Mouse (Mus musculus) heart, adult 2 months (tissue): ENCODE measurements around the gene Gm9747. TPM values are rescaled to one million over a fixed set of nuclear protein-coding genes. Genes with fewer than 3 reads are reported as not detected.

Experiments
- DNase-seq, 2 experiments: peaks; one replicate each; pipeline ENCODE4 v3.0.0; 2021
- H3K27ac ChIP-seq: fragments of 200-600 bp; 2 replicates; pipeline ENCODE4 v1.8.1; 2022
- H3K27me3 ChIP-seq: fragments of 200-500 bp; 2 replicates; pipeline ENCODE4 v1.6.1; 2012; ENCODE audit warnings: mild to moderate bottlenecking, low read length, inconsistent platforms, mixed read lengths; ENCODE audit not compliant: control insufficient read depth, insufficient read depth
- H3K36me3 ChIP-seq: fragments of 200-500 bp; 2 replicates; pipeline ENCODE4 v1.6.1; 2012; ENCODE audit warnings: low read length, inconsistent platforms; ENCODE audit not compliant: control insufficient read depth, insufficient read depth
- H3K4me1 ChIP-seq: fragments of 200-500 bp; 2 replicates; pipeline ENCODE4 v1.6.1; 2011; ENCODE audit warnings: low read length; ENCODE audit not compliant: control insufficient read depth, insufficient read depth
- H3K4me3 ChIP-seq: fragments of 200-600 bp; 2 replicates; pipeline ENCODE4 v1.8.1; 2022
- H3K79me2 ChIP-seq: fragments of 200-500 bp; replicated peaks from 2 replicates; pipeline ENCODE4 v1.6.1; 2012; ENCODE audit warnings: mild to moderate bottlenecking, inconsistent platforms, low read length, moderate library complexity, mixed read lengths; ENCODE audit not compliant: control insufficient read depth, insufficient read depth
- H3K9ac ChIP-seq: fragments of 200-500 bp; 2 replicates; pipeline ENCODE4 v1.6.1; 2012; ENCODE audit warnings: low read depth, mild to moderate bottlenecking, control low read depth, inconsistent platforms, low read length, mixed read lengths
- CTCF ChIP-seq: fragments of 200-600 bp; IDR thresholded peaks from 2 replicates; pipeline ENCODE4 v1.8.1; 2022; ENCODE audit warnings: antibody characterized with exemption, mild to moderate bottlenecking, moderate library complexity
- EP300 ChIP-seq: fragments of 200-500 bp; IDR thresholded peaks from 2 replicates; pipeline ENCODE4 v1.6.1; 2011; ENCODE audit warnings: low read depth, low read length, control low read depth; ENCODE audit not compliant: insufficient read depth
- POLR2A ChIP-seq: fragments of 200-500 bp; IDR thresholded peaks from 2 replicates; pipeline ENCODE4 v1.6.1; 2011; ENCODE audit warnings: mild to moderate bottlenecking, low read depth, low read length, control low read depth; ENCODE audit not compliant: insufficient read depth
- WGBS: fragments of 180-500 bp; shearing (Covaris S2); methylation state at CpG from one replicate; pipeline ENCODE4 v1.1.7; 2018; 5-methylcytosine and 5-hydroxymethylcytosine counted together
- intact Hi-C: fragments of 180-260 bp; cut with DNase I; formaldehyde crosslinking; loops from one replicate; pipeline ENCODE4 v1.15.1; 2025
- polyA plus RNA-seq: library from polyadenylated mRNA; depleted of rRNA; stranded (reverse); fragments of >200 nt; gene quantifications from 2 replicates; pipeline ENCODE4 v1.2.3, GENCODE M21; 2012
- total RNA-seq, 2 experiments: library from RNA; stranded (reverse); gene quantifications; 2 replicates each; pipeline ENCODE4 v1.2.3; 2021

Gm9747 gene
- total and polyA plus RNA-seq, 3 experiments = 0.04 TPM; not detected in 2

- H3K79me2 ChIP-seq = peaks cover 3% of the 10 kb centered on the region
- WGBS = 52% methylated on average over 9 of the region's 9 CpGs
- TF ChIP-seq POLR2A (no peak), CTCF (no peak), EP300 (no peak)
- DNase-seq = no peak
- H3K27me3 ChIP-seq = no peaks in the 10 kb centered on the region
- no peak overlapping the region for H3K9ac ChIP-seq
- peaks cover 2% of the 10 kb centered on the region for H3K4me1 ChIP-seq
- intact Hi-C loops = no loop called here
- peaks cover 26% of the 10 kb centered on the region for H3K36me3 ChIP-seq
- peak overlapping the region; percentile 5 for H3K27ac ChIP-seq
- no peak overlapping the region for H3K4me3 ChIP-seq
These were observed 28.2 kb downstream of the Gm9747 start for GRCm38 (mm10) chr1:82261053-82261618.

GRCm38 (mm10) chr1:82261638-82262037, 28.7 kb downstream of the Gm9747 start:
- DNase-seq = no peak
- peak overlapping the region; percentile 70 for H3K27ac ChIP-seq
- H3K79me2 ChIP-seq = peaks cover 3% of the 10 kb centered on the region
- 56% methylated on average over 5 of the region's 5 CpGs for WGBS
- no peak overlapping the region for H3K9ac ChIP-seq
- intact Hi-C loops = no loop called here
- H3K36me3 ChIP-seq = peaks cover 26% of the 10 kb centered on the region
- H3K4me3 ChIP-seq = no peak overlapping the region
- H3K4me1 ChIP-seq = peaks cover 2% of the 10 kb centered on the region
- no peaks in the 10 kb centered on the region for H3K27me3 ChIP-seq
- TF ChIP-seq POLR2A (no peak), CTCF (no peak), EP300 (no peak)

GRCm38 (mm10) chr1:82262331-82262730, 29.4 kb downstream of the Gm9747 start:
- no peak for TF ChIP-seq CTCF
- TF ChIP-seq EP300 = no peak
- TF ChIP-seq POLR2A = no peak
- H3K4me1 ChIP-seq = peaks cover 4% of the 10 kb centered on the region
- no peaks in the 10 kb centered on the region for H3K27me3 ChIP-seq
- DNase-seq = no peak
- H3K79me2 ChIP-seq = peaks cover 3% of the 10 kb centered on the region
- H3K36me3 ChIP-seq = peaks cover 29% of the 10 kb centered on the region
- 67% methylated on average over 1 of the region's 1 CpGs for WGBS
- intact Hi-C loops = no loop called here
- H3K9ac ChIP-seq = no peak overlapping the region
- no peak overlapping the region for H3K4me3 ChIP-seq
- H3K27ac ChIP-seq = peak overlapping the region; percentile 70

GRCm38 (mm10) chr1:82267547-82267946, 34.6 kb downstream of the Gm9747 start:
- Histone ChIP-seq H3K79me2 (peaks cover 3% of the 10 kb centered on the region), H3K36me3 (peaks cover 30% of the 10 kb centered on the region), H3K9ac (no peak overlapping the region), H3K27me3 (no peaks in the 10 kb centered on the region), H3K4me1 (peaks cover 7% of the 10 kb centered on the region), H3K4me3 (no peak overlapping the region), H3K27ac (peak overlapping the region; percentile 60)
- DNase-seq = no peak
- intact Hi-C loops = no loop called here
- TF ChIP-seq EP300 = no peak
- TF ChIP-seq CTCF = no peak
- no peak for TF ChIP-seq POLR2A
- WGBS = 11% methylated on average over 4 of the region's 4 CpGs

- TF ChIP-seq EP300 (no peak), CTCF (no peak), POLR2A (no peak)
- H3K4me1 ChIP-seq = peaks cover 6% of the 10 kb centered on the region
- no peaks in the 10 kb centered on the region for H3K79me2 ChIP-seq
- no peak for DNase-seq
- H3K4me3 ChIP-seq = no peak overlapping the region
- intact Hi-C loops = no loop called here
- 61% methylated on average over 5 of the region's 5 CpGs for WGBS
- no peak overlapping the region for H3K9ac ChIP-seq
- peaks cover 26% of the 10 kb centered on the region for H3K36me3 ChIP-seq
- H3K27ac ChIP-seq = peak overlapping the region; percentile 58
- no peaks in the 10 kb centered on the region for H3K27me3 ChIP-seq
These were observed 39.3 kb downstream of the Gm9747 start for GRCm38 (mm10) chr1:82272231-82272630.

GRCm38 (mm10) chr1:82273529-82273928, 40.6 kb downstream of the Gm9747 start:
- Histone ChIP-seq H3K4me3 (no peak overlapping the region), H3K27me3 (no peaks in the 10 kb centered on the region), H3K9ac (no peak overlapping the region), H3K36me3 (peaks cover 29% of the 10 kb centered on the region), H3K4me1 (peaks cover 6% of the 10 kb centered on the region), H3K27ac (no peak overlapping the region), H3K79me2 (0 out of 2 replicates have a peak, but pooled peaks cover 1% of the 10 kb centered on the region)
- WGBS = 55% methylated on average over 6 of the region's 6 CpGs
- DNase-seq = no peak
- intact Hi-C loops = no loop called here
- TF ChIP-seq EP300 (no peak), POLR2A (no peak), CTCF (no peak)
